Mouse (Mus musculus): ENCODE data around the gene Smtn. TPM values are rescaled to one million over a fixed set of nuclear protein-coding genes. Genes with fewer than 3 reads are reported as not detected.

The Smtn gene
- polyA plus RNA-seq, 1 experiment from 2014 or later = 14.2 TPM

GRCm38 (mm10) chr11:3519051-3519726 lies 21.2 kb downstream of the Smtn start:
- ATAC-seq = no peak
- H3K27ac ChIP-seq (ENCODE audit: low read length) = no peak overlapping the region
- no peaks in the 10 kb centered on the region for H3K9me3 ChIP-seq (replicated peaks; ENCODE audit: control insufficient read depth, low read length, poor library complexity, severe bottlenecking)
- peaks cover 10% of the 10 kb centered on the region for H3K27me3 ChIP-seq (ENCODE audit: control insufficient read depth, insufficient read depth, low read depth, low read length)
- peaks cover 9% of the 10 kb centered on the region for H3K4me1 ChIP-seq (ENCODE audit: control insufficient read depth, insufficient read depth, low read length)
- H3K9ac ChIP-seq (ENCODE audit: low read depth, low read length) = no peak overlapping the region
- H3K36me3 ChIP-seq (ENCODE audit: control insufficient read depth, insufficient read depth, low read length) = no peaks in the 10 kb centered on the region
- H3K4me3 ChIP-seq (ENCODE audit: low read depth, low read length) = no peak overlapping the region
- no peak overlapping the region for H3K4me2 ChIP-seq (ENCODE audit: low read length)
- 85% methylated on average over 4 of the region's 4 CpGs for WGBS

GRCm38 (mm10) chr11:3517846-3518732 lies 22.3 kb downstream of the Smtn start:
- H3K9ac ChIP-seq (ENCODE audit: low read depth, low read length) = no peak overlapping the region
- peak overlapping the region; percentile 45; the same call in 1 of the 2 replicates for H3K4me3 ChIP-seq (ENCODE audit: low read depth, low read length)
- 62% methylated on average over 13 of the region's 13 CpGs for WGBS
- H3K36me3 ChIP-seq (ENCODE audit: control insufficient read depth, insufficient read depth, low read length) = no peaks in the 10 kb centered on the region
- ATAC-seq = no peak
- peak overlapping the region; percentile 86 for H3K4me2 ChIP-seq (ENCODE audit: low read length)
- peaks cover 9% of the 10 kb centered on the region for H3K4me1 ChIP-seq (ENCODE audit: control insufficient read depth, insufficient read depth, low read length)
- no peak overlapping the region for H3K27ac ChIP-seq (ENCODE audit: low read length)
- no peaks in the 10 kb centered on the region for H3K9me3 ChIP-seq (replicated peaks; ENCODE audit: control insufficient read depth, low read length, poor library complexity, severe bottlenecking)
- H3K27me3 ChIP-seq (ENCODE audit: control insufficient read depth, insufficient read depth, low read depth, low read length) = peaks cover 10% of the 10 kb centered on the region

GRCm38 (mm10) chr11:3516859-3517845 lies 23.3 kb downstream of the Smtn start:
- H3K27me3 ChIP-seq (ENCODE audit: control insufficient read depth, insufficient read depth, low read depth, low read length) = peaks cover 10% of the 10 kb centered on the region
- H3K27ac ChIP-seq (ENCODE audit: low read length) = no peak overlapping the region
- H3K4me1 ChIP-seq (ENCODE audit: control insufficient read depth, insufficient read depth, low read length) = peaks cover 9% of the 10 kb centered on the region
- 2% methylated on average over 49 of the region's 50 CpGs for WGBS
- no peaks in the 10 kb centered on the region for H3K9me3 ChIP-seq (replicated peaks; ENCODE audit: control insufficient read depth, low read length, poor library complexity, severe bottlenecking)
- no peaks in the 10 kb centered on the region for H3K36me3 ChIP-seq (ENCODE audit: control insufficient read depth, insufficient read depth, low read length)
- H3K4me3 ChIP-seq (ENCODE audit: low read depth, low read length) = peak overlapping the region; percentile 45
- peak overlapping the region; percentile 65 for H3K9ac ChIP-seq (ENCODE audit: low read depth, low read length)
- ATAC-seq = peak; percentile 18; the same call in 1 of the 2 replicates
- peak overlapping the region; percentile 86 for H3K4me2 ChIP-seq (ENCODE audit: low read length)

GRCm38 (mm10) chr11:3516121-3516520 lies 24.3 kb downstream of the Smtn start:
- Histone ChIP-seq H3K9me3 (replicated peaks; ENCODE audit: control insufficient read depth, low read length, poor library complexity, severe bottlenecking) (no peaks in the 10 kb centered on the region), H3K4me2 (ENCODE audit: low read length) (peak overlapping the region; percentile 86), H3K4me3 (ENCODE audit: low read depth, low read length) (no peak overlapping the region), H3K9ac (ENCODE audit: low read depth, low read length) (no peak overlapping the region), H3K4me1 (ENCODE audit: control insufficient read depth, insufficient read depth, low read length) (peaks cover 9% of the 10 kb centered on the region), H3K27me3 (ENCODE audit: control insufficient read depth, insufficient read depth, low read depth, low read length) (peaks cover 10% of the 10 kb centered on the region), H3K36me3 (ENCODE audit: control insufficient read depth, insufficient read depth, low read length) (no peaks in the 10 kb centered on the region), H3K27ac (ENCODE audit: low read length) (no peak overlapping the region)
- 84% methylated on average over 5 of the region's 5 CpGs for WGBS
- ATAC-seq = no peak

- Histone ChIP-seq H3K27ac (ENCODE audit: low read length) (no peak overlapping the region), H3K4me3 (ENCODE audit: low read depth, low read length) (peak overlapping the region; percentile 53), H3K4me2 (ENCODE audit: low read length) (peak overlapping the region; percentile 86), H3K4me1 (ENCODE audit: control insufficient read depth, insufficient read depth, low read length) (peaks cover 9% of the 10 kb centered on the region), H3K9me3 (replicated peaks; ENCODE audit: control insufficient read depth, low read length, poor library complexity, severe bottlenecking) (no peaks in the 10 kb centered on the region), H3K9ac (ENCODE audit: low read depth, low read length) (peak overlapping the region; percentile 11; the same call in 1 of the 2 replicates), H3K27me3 (ENCODE audit: control insufficient read depth, insufficient read depth, low read depth, low read length) (peaks cover 10% of the 10 kb centered on the region), H3K36me3 (ENCODE audit: control insufficient read depth, insufficient read depth, low read length) (no peaks in the 10 kb centered on the region)
- ATAC-seq = no peak
- WGBS = 70% methylated on average over 4 of the region's 4 CpGs
Measured at GRCm38 (mm10) chr11:3515637-3516036, 24.8 kb downstream of the Smtn start.

GRCm38 (mm10) chr11:3515216-3515615 lies 25.2 kb downstream of the Smtn start:
- 4% methylated on average over 4 of the region's 4 CpGs for WGBS
- peak overlapping the region; percentile 68 for H3K9ac ChIP-seq (ENCODE audit: low read depth, low read length)

GRCm38 (mm10) chr11:3514529-3515054 lies 25.8 kb downstream of the Smtn start, which contains the start of gene Selenom:
Gene Selenom, plus strand, starts transcription at chr11:3514684.
- Histone ChIP-seq H3K27ac (ENCODE audit: low read length) (peak within 1 kb of the TSS; percentile 54; the same call in 1 of the 2 replicates), H3K27me3 (ENCODE audit: control insufficient read depth, insufficient read depth, low read depth, low read length) (peaks cover 10% of the 10 kb centered on the region), H3K9ac (ENCODE audit: low read depth, low read length) (peak within 1 kb of the TSS; percentile 68), H3K4me1 (ENCODE audit: control insufficient read depth, insufficient read depth, low read length) (peaks cover 9% of the 10 kb centered on the region), H3K36me3 (ENCODE audit: control insufficient read depth, insufficient read depth, low read length) (no peaks in the 10 kb centered on the region), H3K4me2 (ENCODE audit: low read length) (peak within 1 kb of the TSS; percentile 86), H3K9me3 (replicated peaks; ENCODE audit: control insufficient read depth, low read length, poor library complexity, severe bottlenecking) (no peaks in the 10 kb centered on the region), H3K4me3 (ENCODE audit: low read depth, low read length) (peak within 1 kb of the TSS; percentile 53)
- WGBS = under 1% methylated on average over 26 of the region's 26 CpGs
- peak; percentile 66 for ATAC-seq

More at GRCm38 (mm10) chr11:3515216-3515615, 25.2 kb downstream of the Smtn start:
- Histone ChIP-seq H3K27ac (ENCODE audit: low read length) (no peak overlapping the region), H3K27me3 (ENCODE audit: control insufficient read depth, insufficient read depth, low read depth, low read length) (peaks cover 10% of the 10 kb centered on the region), H3K4me3 (ENCODE audit: low read depth, low read length) (peak overlapping the region; percentile 53), H3K4me1 (ENCODE audit: control insufficient read depth, insufficient read depth, low read length) (peaks cover 9% of the 10 kb centered on the region), H3K36me3 (ENCODE audit: control insufficient read depth, insufficient read depth, low read length) (no peaks in the 10 kb centered on the region), H3K9me3 (replicated peaks; ENCODE audit: control insufficient read depth, low read length, poor library complexity, severe bottlenecking) (no peaks in the 10 kb centered on the region), H3K4me2 (ENCODE audit: low read length) (peak overlapping the region; percentile 86)
- ATAC-seq = peak; percentile 36

- H3K27ac ChIP-seq (ENCODE audit: low read length) = no peak overlapping the region
- WGBS = 89% methylated on average over 6 of the region's 6 CpGs
- H3K9me3 ChIP-seq (replicated peaks; ENCODE audit: control insufficient read depth, low read length, poor library complexity, severe bottlenecking) = no peaks in the 10 kb centered on the region
- peaks cover 10% of the 10 kb centered on the region for H3K27me3 ChIP-seq (ENCODE audit: control insufficient read depth, insufficient read depth, low read depth, low read length)
- no peak overlapping the region for H3K4me2 ChIP-seq (ENCODE audit: low read length)
- peaks cover 9% of the 10 kb centered on the region for H3K4me1 ChIP-seq (ENCODE audit: control insufficient read depth, insufficient read depth, low read length)
- H3K36me3 ChIP-seq (ENCODE audit: control insufficient read depth, insufficient read depth, low read length) = no peaks in the 10 kb centered on the region
- no peak for ATAC-seq
- no peak overlapping the region for H3K9ac ChIP-seq (ENCODE audit: low read depth, low read length)
- no peak overlapping the region for H3K4me3 ChIP-seq (ENCODE audit: low read depth, low read length)
Measured at GRCm38 (mm10) chr11:3513291-3513690, 27.1 kb downstream of the Smtn start.
